Mouse (Mus musculus): ENCODE measurements at regions not wholly inside any gene's neighbourhood (a gene's known extent, or its start where the extent isn't known, plus 50 kb on each side); places are given as distances from the start of the nearest gene placed in this dataset.

- TF ChIP-seq CTCF (IDR thresholded peaks at IDR 0.05; ENCODE audit: insufficient read depth, low read length) (no peak), POLR2A (IDR thresholded peaks at IDR 0.05; ENCODE audit: borderline replicate concordance, extremely low read depth, low read depth, low read length) (no peak)
These were observed 94.6 kb upstream of the Prr30 start for GRCm38 (mm10) chr14:101294693-101295092.
